Mouse (Mus musculus) erythroblast, embryonic 14.5 days (primary cell): Measurements from ENCODE around the gene Foxn1. TPM values are rescaled to one million over a fixed set of nuclear protein-coding genes. Genes with fewer than 3 reads are reported as not detected.

ENCODE experiments used
- H3K27me3 ChIP-seq: 2 replicates; pipeline ENCODE4 v1.6.1; 2012; ENCODE audit warnings: inconsistent platforms; ENCODE audit not compliant: control insufficient read depth
- H3K36me3 ChIP-seq: 2 replicates; pipeline ENCODE4 v1.6.1; 2012; ENCODE audit warnings: mild to moderate bottlenecking, inconsistent platforms; ENCODE audit not compliant: control insufficient read depth
- H3K4me1 ChIP-seq: 2 replicates; pipeline ENCODE4 v1.6.1; 2012; ENCODE audit warnings: inconsistent platforms; ENCODE audit not compliant: control insufficient read depth
- H3K4me3 ChIP-seq: replicated peaks from 2 replicates; pipeline ENCODE3; 2012; ENCODE audit warnings: moderate library complexity, mild to moderate bottlenecking, inconsistent platforms
- H3K9me3 ChIP-seq: 2 replicates; pipeline ENCODE4 v1.6.1; 2012; ENCODE audit warnings: low read length, inconsistent platforms, mixed read lengths; ENCODE audit not compliant: control insufficient read depth
- GATA1 ChIP-seq: IDR thresholded peaks from 2 replicates; pipeline ENCODE4 v1.6.1; 2012; ENCODE audit warnings: low read length, inconsistent platforms, mixed read lengths
- TAL1 ChIP-seq: IDR thresholded peaks from 3 replicates; pipeline ENCODE4 v1.6.1; 2012; ENCODE audit warnings: low read length, inconsistent platforms, mixed read lengths
- polyA plus RNA-seq: library from polyadenylated mRNA; stranded (reverse); fragments of >175 nt; gene quantifications from 2 replicates; pipeline ENCODE4 v1.2.3, GENCODE M21; 2012

The Foxn1 gene
- polyA plus RNA-seq, 1 experiment: not detected

- no peak overlapping the region for H3K4me3 ChIP-seq
- H3K27me3 ChIP-seq: no peaks in the 10 kb centered on the region
- no peaks in the 10 kb centered on the region for H3K36me3 ChIP-seq
- TF ChIP-seq TAL1 (no peak), GATA1 (no peak)
- H3K9me3 ChIP-seq: no peaks in the 10 kb centered on the region
- H3K4me1 ChIP-seq: no peaks in the 10 kb centered on the region
Observed at GRCm38 (mm10) chr11:78385776-78386175, 582 bp downstream of the Foxn1 start.

DNA sequence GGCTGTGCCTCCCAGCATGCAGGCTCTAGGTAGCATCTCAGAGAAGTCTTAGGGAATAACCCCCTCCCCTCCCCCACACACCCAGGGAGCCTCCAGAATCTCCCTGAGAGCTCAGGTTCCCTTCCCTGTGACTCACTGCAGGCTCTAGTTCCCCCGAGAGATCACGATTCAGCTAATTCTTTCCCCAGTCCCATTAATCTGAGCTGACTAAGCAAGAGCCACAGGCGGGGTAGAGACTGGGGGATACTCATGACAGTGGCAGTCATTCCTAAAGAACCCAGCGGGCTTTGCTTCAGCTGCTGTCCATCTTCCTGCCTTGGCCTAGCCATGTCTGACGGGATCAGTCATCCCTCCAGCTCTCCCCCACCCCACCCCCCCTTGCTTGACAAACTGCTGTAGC is 3.7 kb downstream of the Foxn1 start:
- TF ChIP-seq TAL1 (no peak), GATA1 (no peak)
- H3K27me3 ChIP-seq: no peaks in the 10 kb centered on the region

DNA sequence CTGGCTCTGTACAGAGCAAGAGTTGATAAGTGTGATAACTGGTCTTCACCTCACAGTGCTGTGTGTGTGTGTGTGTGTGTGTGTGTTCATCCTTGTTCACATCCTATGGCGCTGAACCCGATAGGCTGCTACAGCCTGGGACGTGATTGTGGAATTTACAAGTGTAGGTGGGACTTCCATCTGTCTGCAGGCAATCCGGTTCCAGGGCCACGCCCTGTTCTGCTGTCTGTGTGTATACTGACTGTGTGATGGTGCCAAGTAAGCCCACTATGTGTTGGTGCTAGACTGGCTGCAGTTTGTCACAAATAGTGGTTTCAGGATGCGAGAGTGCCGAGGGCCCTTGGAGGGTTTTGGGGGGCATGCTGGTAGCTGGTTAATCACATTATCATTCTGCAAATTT is 4.1 kb downstream of the Foxn1 start:
- TF ChIP-seq TAL1 (no peak), GATA1 (no peak)
- H3K36me3 ChIP-seq: no peaks in the 10 kb centered on the region
- no peaks in the 10 kb centered on the region for H3K27me3 ChIP-seq
- H3K4me1 ChIP-seq: no peaks in the 10 kb centered on the region
- no peaks in the 10 kb centered on the region for H3K9me3 ChIP-seq
- H3K4me3 ChIP-seq: no peak overlapping the region

More for the DNA sequence above, 3.7 kb downstream of the Foxn1 start:
- H3K9me3 ChIP-seq: no peaks in the 10 kb centered on the region
- H3K36me3 ChIP-seq: no peaks in the 10 kb centered on the region
- no peaks in the 10 kb centered on the region for H3K4me1 ChIP-seq
- no peak overlapping the region for H3K4me3 ChIP-seq

DNA sequence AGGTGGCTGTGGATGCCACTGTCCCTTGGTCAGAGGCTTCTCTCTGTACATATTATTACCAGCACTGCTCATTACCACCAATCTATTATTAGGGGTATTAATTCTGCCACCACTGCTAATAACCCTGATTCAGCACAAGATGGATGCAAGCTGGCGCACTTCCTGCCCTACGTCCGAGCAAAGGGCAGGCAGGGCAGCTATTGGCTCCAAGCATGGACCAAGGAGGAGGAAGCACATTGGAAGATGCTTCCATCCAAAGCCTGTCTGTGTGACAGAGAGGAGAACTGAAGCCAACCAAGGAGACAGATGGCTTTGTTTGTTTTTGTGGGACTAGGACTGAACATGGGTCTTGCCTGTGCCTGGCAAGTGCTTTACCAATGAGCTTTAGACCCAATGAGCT is 5.4 kb downstream of the Foxn1 start:
- H3K9me3 ChIP-seq: no peaks in the 10 kb centered on the region
- H3K4me3 ChIP-seq: no peak overlapping the region
- no peaks in the 10 kb centered on the region for H3K36me3 ChIP-seq
- TF ChIP-seq TAL1: no peak
- TF ChIP-seq GATA1: no peak
- no peaks in the 10 kb centered on the region for H3K27me3 ChIP-seq
- H3K4me1 ChIP-seq: no peaks in the 10 kb centered on the region

GRCm38 (mm10) chr11:78380351-78380750 is 6.0 kb downstream of the Foxn1 start:
- H3K4me1 ChIP-seq: no peaks in the 10 kb centered on the region
- no peaks in the 10 kb centered on the region for H3K9me3 ChIP-seq
- H3K36me3 ChIP-seq: no peaks in the 10 kb centered on the region
- TF ChIP-seq TAL1 (no peak), GATA1 (no peak)
- no peak overlapping the region for H3K4me3 ChIP-seq
- no peaks in the 10 kb centered on the region for H3K27me3 ChIP-seq

- H3K4me3 ChIP-seq: no peak overlapping the region
- TF ChIP-seq TAL1 (no peak), GATA1 (no peak)
Observed at GRCm38 (mm10) chr11:78377549-78378159, 8.7 kb downstream of the Foxn1 start.

DNA sequence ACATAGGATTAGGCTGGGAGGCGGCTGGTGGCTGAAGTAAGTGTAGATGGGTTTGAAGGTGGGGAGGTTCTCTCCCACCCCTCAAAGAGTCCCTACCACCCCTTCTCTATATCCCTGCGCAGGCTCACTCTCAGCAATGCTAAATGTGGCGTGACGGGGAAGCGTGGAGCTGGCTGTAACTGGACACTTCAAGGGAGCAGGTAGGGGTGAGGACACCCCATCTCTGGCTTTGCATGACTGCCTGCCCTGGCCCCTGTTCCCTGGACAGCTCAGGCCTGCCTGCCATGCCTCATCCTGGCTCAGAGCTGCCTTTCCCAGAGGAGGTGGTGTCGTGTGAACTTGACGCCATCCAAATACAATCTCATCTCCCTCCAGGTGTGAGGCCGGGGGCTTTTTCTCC is 12.2 kb downstream of the Foxn1 start:
- no peak overlapping the region for H3K4me3 ChIP-seq
- no peaks in the 10 kb centered on the region for H3K27me3 ChIP-seq
- H3K36me3 ChIP-seq: no peaks in the 10 kb centered on the region
- no peaks in the 10 kb centered on the region for H3K9me3 ChIP-seq
- H3K4me1 ChIP-seq: no peaks in the 10 kb centered on the region
- TF ChIP-seq TAL1: no peak
- no peak for TF ChIP-seq GATA1

More at GRCm38 (mm10) chr11:78377549-78378159, 8.7 kb downstream of the Foxn1 start:
- Histone ChIP-seq H3K9me3 (no peaks in the 10 kb centered on the region), H3K27me3 (no peaks in the 10 kb centered on the region), H3K4me1 (no peaks in the 10 kb centered on the region), H3K36me3 (no peaks in the 10 kb centered on the region)

DNA sequence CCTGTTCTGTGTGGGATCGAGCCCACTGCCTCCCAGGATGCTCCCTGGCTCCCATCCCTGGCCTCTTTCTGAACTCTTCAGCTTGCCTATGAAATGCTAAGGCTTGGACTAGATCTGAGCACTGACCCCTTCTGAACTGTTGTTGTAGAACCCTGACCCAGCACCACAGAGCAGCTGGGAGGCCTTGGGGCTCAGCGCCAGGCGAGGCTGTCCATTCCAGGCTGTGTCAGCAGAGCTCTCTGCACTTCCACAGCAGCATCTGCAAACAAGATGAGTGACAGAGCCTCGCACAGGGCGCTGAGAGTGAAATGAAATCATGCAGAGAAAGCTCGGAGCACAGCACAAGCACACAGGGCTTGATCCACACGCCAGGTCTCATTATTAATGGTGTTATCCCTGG is 13.7 kb downstream of the Foxn1 start:
- Histone ChIP-seq H3K4me1 (no peaks in the 10 kb centered on the region), H3K9me3 (no peaks in the 10 kb centered on the region), H3K36me3 (no peaks in the 10 kb centered on the region), H3K27me3 (no peaks in the 10 kb centered on the region), H3K4me3 (no peak overlapping the region)
- TF ChIP-seq TAL1 (no peak), GATA1 (no peak)

GRCm38 (mm10) chr11:78372166-78372565 is 14.2 kb downstream of the Foxn1 start:
- no peaks in the 10 kb centered on the region for H3K27me3 ChIP-seq
- no peaks in the 10 kb centered on the region for H3K4me1 ChIP-seq
- H3K36me3 ChIP-seq: no peaks in the 10 kb centered on the region
- TF ChIP-seq GATA1 (no peak), TAL1 (no peak)
- H3K9me3 ChIP-seq: no peaks in the 10 kb centered on the region
- H3K4me3 ChIP-seq: no peak overlapping the region

GRCm38 (mm10) chr11:78371711-78372110 is 14.6 kb downstream of the Foxn1 start:
- H3K4me1 ChIP-seq: no peaks in the 10 kb centered on the region
- TF ChIP-seq TAL1 (no peak), GATA1 (no peak)
- H3K4me3 ChIP-seq: no peak overlapping the region
- H3K9me3 ChIP-seq: no peaks in the 10 kb centered on the region
- H3K36me3 ChIP-seq: no peaks in the 10 kb centered on the region
- no peaks in the 10 kb centered on the region for H3K27me3 ChIP-seq
